Mouse (Mus musculus) heart, postnatal 25 days (tissue): ENCODE data around the gene Ly6g5b. TPM values are rescaled to one million over a fixed set of nuclear protein-coding genes. Genes with fewer than 3 reads are reported as not detected.
"Not testable (repeated sequence)": the region's sequence is repeated elsewhere in the genome, so short reads cannot be mapped to it uniquely, and the experiment has no call there.

Source experiments
- DNase-seq: peaks from one replicate; pipeline ENCODE4 v3.0.0; 2022; ENCODE audit warnings: low spot score
- intact Hi-C: fragments of 180-260 bp; cut with DNase I; formaldehyde crosslinking; loops from one replicate; pipeline ENCODE4 v1.15.1; 2025
- total RNA-seq, 2 experiments: library from RNA; stranded (reverse); gene quantifications; 2 replicates each; pipeline ENCODE4 v1.2.3; 2021

The Ly6g5b gene
- total RNA-seq, 2 experiments from 2014 or later, result 0.36 TPM; not detected in 1

- intact Hi-C loops, result no loop called here
- no peak for DNase-seq
Measured at GRCm38 (mm10) chr17:35146139-35146538, 30.9 kb upstream of the Ly6g5b start.

GRCm38 (mm10) chr17:35141971-35142370, 26.7 kb upstream of the Ly6g5b start:
- DNase-seq, result no peak
- intact Hi-C loops, result no loop called here

DNA sequence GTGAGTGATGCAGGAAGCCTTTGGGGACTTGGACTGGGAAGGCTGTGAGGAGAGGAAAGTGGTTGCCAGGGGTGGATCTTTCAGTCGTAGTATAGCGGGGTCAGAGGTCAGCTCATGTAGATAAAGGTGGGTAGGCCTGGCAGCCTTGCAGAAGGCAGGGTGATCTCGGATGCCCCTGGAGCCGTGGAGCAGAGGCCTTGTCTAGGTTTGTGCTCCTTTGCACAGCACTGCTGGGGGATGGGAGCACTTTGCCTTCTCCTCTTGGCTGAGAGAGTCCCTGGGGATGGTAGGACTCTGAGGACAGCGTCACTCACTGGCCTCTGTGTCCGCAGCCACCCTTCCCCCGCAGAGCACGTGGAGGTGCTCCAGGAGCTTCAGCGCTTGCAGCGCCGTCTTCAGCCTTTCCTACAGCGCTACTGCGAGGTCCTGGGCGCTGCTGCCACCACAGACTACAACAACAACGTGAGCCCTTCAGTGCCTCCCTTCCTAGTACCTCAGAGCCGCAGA, 25.3 kb upstream of the Ly6g5b start:
- DNase-seq, result no peak
- intact Hi-C loops, result no loop called here

- DNase-seq, result no peak
- intact Hi-C loops, result loop anchor here (2.0 kb wide), 1 partner anchor 24 kb away; no protein-coding TSS in a partner anchor
Measured at GRCm38 (mm10) chr17:35139269-35139668, 24.0 kb upstream of the Ly6g5b start.

- intact Hi-C loops, result no loop called here
Measured at GRCm38 (mm10) chr17:35135591-35136320, 20.5 kb upstream of the Ly6g5b start.

DNA sequence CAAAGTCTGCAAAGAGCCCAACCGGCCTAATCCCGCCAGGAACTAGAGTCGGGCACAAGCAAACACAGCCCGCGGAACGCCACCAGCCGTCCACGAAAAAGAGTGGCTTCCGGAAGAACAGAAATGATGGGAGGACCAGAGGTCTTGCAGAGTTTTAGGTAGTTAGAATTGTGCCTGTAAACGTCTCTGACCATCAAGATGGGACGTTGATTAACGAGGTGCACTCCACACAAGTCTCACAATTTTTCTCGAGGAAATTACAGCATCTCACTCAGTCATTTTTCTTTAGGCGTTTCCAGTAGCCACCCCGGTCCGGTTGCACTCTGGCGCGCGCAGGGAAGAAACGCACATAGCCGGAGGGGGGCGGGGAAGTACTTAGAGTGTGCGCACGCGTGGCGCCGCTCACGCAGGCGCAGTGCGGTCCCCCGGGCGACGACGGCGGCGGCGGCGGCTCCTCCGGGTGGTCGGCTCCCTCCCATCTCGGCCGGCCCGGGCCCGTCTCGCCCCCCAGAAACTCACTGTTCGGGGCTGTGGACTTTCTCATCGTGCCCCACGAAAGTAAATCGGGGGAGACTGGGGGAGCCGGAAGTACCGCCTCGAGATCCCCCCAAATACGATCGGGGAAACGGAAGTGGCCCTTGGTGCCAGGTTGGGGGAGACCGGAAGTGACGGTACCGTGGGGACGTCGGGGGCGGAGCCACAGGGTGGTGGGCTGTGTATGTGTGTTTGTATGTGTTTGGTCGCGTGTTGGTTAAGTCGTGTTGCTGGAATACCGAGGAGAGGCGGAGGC, 19.8 kb upstream of the Ly6g5b start, which contains the start of gene Bag6:
Gene Bag6, plus strand, starts transcription at position 378 of the 790 bp plus-strand sequence.
- intact Hi-C loops, result no loop called here

More at GRCm38 (mm10) chr17:35135591-35136320, 20.5 kb upstream of the Ly6g5b start:
- no peak for DNase-seq

GRCm38 (mm10) chr17:35133517-35133916, 18.3 kb upstream of the Ly6g5b start:
- DNase-seq, result no peak
- intact Hi-C loops, result no loop called here

More for the DNA sequence above, 19.8 kb upstream of the Ly6g5b start, which contains the start of gene Bag6:
- DNase-seq, result peak; percentile 91

DNA sequence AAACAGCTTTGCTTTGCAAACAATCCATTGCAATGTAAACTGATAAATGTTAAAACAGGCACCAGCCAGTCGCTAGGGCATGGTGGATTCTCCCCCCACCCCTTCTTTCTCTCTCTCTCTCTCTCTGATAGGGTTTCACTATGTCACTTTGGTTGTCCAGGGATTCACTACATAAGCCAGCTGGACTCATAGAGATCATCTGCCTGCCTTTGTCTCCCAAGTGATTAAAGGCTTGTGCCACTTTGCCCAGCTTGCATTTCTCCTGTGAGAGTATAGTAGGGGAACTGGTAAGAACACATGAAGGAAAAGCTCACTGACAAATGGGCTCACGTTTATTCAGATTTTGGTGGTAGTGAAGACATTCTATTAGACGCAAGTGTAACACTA, 16.9 kb upstream of the Ly6g5b start:
- intact Hi-C loops, result no loop called here
- DNase-seq, result no peak

DNA sequence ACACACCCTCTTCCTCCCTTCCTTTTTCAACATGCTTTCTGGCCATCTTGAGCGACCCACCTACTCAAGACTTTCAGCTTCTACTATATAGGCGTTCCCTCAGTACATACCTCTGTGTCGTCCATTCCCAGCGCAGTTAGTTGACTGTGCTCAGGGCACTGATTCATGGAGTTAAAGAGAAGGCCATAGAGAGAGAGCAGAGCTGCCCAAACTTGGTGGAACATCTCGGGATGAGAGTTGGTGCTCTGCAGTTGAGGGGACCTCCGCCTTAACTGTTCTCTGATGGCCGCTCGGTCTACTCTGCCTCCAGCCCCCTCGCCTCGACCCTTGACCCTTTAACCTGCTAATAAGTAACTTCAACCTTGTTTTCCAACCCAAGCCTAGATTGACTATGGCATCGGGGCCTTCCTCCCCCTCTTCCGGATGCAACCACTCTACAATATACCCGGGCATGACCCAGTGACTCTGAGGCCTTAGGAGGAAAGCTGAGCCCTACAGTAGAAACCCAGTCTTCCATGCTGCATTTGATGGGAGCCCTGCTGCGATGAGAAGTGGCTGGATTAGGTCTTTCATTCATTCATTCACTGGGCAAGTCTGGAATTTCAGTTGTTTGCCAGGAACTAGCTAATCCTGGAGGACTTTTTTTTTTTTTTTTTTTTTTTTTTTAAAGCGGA, 16.4 kb upstream of the Ly6g5b start, which contains the start of gene Apom:
Gene Apom, minus strand, starts transcription at position 551 of the 674 bp plus-strand sequence.
- no peak for DNase-seq
- intact Hi-C loops, result no loop called here

DNA sequence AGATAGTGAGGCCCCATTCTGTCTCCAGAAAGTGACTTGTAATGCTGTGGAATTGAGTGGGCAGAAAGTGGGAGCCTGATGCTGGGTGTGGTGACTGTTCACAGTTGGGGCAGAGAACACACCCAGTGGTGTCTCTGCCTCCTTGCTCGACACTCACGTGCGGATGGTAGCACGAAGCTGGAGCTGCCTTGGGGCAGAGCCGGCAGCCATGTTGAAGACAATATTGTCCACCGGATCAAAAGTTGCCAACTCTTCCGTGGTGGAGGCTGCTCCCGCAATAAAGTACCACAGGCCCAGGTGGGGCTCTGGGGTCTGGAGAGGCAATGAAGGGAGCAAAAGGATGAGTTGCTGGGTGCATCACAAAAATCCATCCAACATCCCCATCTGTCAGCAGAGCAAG, 15.8 kb upstream of the Ly6g5b start:
- intact Hi-C loops, result no loop called here
- DNase-seq, result no peak

DNA sequence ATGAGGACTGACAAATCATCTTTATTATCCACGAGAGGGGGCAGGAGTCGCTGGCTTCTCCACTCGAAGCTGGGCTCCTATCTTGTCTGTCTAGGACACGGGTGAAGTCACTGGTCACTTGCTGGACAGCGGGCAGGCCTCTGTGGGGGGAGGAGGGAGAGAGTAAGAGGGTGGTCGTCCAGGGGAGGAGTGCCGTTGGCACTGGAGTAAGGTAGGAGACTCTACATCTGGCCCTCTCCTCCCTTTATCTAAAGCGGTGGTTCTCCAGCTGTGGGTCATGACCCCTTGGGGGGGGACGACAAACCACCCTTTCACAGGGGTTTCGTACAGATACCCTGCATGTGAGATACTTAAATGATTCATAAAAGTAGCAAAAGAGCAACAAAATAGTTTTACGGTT, 13.8 kb upstream of the Ly6g5b start:
- no peak for DNase-seq
- intact Hi-C loops, result no loop called here

GRCm38 (mm10) chr17:35127017-35127416, 11.8 kb upstream of the Ly6g5b start:
- intact Hi-C loops, result no loop called here
- no peak for DNase-seq

- intact Hi-C loops, result no loop called here
- DNase-seq, result peak; percentile 67
Measured at GRCm38 (mm10) chr17:35126206-35126611, 11.0 kb upstream of the Ly6g5b start, which contains the start of gene D17H6S53E. Gene D17H6S53E, plus strand, starts transcription at chr17:35126373.

DNA sequence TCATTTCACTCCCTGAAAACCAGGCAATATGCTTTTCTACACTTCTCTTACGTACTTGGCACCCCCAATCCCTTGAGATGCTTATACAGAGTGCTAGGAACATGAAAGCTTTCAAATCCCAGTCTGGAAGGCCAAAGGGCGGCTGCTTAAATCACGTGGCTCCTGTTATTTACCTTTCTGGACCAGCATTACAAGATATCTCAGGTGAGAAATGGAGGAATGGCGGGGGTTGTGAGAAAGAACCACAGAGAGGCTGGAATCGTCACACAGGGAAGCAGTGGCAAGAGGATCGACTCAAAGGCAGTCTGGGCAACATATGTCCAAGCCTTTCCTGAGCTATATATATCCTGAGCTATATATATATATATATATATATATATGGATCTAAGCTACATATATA, 10.3 kb upstream of the Ly6g5b start:
- intact Hi-C loops, result no loop called here
- no peak for DNase-seq

GRCm38 (mm10) chr17:35125081-35125480, 9.9 kb upstream of the Ly6g5b start:
- DNase-seq, result no peak
- intact Hi-C loops, result no loop called here

DNA sequence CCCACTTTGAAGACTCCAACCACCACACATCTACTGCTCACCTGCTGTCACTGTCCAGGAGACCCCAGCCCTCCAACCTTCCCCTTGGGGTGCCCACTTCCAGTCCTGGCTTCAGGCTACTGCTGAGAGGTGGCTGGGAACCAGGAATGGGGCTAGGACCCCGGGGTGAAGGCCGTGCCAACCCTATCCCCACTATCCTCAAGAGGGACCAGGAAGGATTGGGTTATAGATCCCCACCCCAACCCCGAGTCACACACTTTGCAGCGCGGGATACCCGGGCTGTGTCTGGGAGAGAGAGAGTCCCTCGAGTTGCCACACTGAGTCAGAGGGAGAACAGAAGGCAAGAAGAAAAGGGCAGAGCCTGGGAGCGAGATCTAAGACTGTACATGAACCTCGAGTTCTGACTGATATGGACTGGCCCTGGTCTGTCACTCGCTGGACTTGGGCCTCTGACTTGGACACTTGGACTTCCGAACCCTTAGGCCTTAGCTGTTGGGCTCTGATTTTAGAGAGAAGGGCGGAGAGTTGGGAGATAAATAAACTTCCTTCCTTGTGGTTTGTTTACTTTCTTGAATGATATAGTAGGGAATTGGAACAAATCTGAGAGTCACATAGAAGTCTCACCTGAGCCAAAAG, 9.2 kb upstream of the Ly6g5b start:
- not testable (repeated sequence) for DNase-seq
- intact Hi-C loops, result loop anchor here (5.0 kb wide), 2 partner anchors 38 to 113 kb away; partner anchors contain the start of genes Nfkbil1 and Prrc2a

GRCm38 (mm10) chr17:35123287-35123686, 8.1 kb upstream of the Ly6g5b start:
- DNase-seq, result not testable (repeated sequence)
- intact Hi-C loops, result loop anchor here (5.0 kb wide), 2 partner anchors 39 to 114 kb away; partner anchors contain the start of genes Nfkbil1 and Prrc2a

GRCm38 (mm10) chr17:35121871-35122303, 6.7 kb upstream of the Ly6g5b start, which contains the start of gene Csnk2b:
Gene Csnk2b, minus strand, starts transcription at chr17:35122053.
- intact Hi-C loops, result loop anchor here (5.0 kb wide), 2 partner anchors 40 to 115 kb away; partner anchors contain the start of genes Nfkbil1 and Prrc2a
- DNase-seq, result no peak
